Mouse (Mus musculus) MEL (cell line): Measurements from ENCODE around the gene Hipk4.

ENCODE experiments used
- CTCF ChIP-seq, 3 experiments: IDR thresholded peaks in 2 of 3; conservative IDR thresholded peaks in 1 of 3; 2 replicates each; pipeline ENCODE4 v1.5.1; 2011 to 2012; ENCODE audit warnings: low read length in 3 of 3, low read depth in 2 of 3, mild to moderate bottlenecking in 2 of 3, improper control_type of control experiment in 1 of 3, inconsistent platforms in 1 of 3, mixed read lengths in 1 of 3, moderate library complexity in 1 of 3; ENCODE audit not compliant: control insufficient read depth in 1 of 3, insufficient read depth in 1 of 3, poor library complexity in 1 of 3, severe bottlenecking in 1 of 3
- EP300 ChIP-seq, 2 experiments: IDR thresholded peaks; 2 replicates each; pipeline ENCODE4 v1.6.1; 2011; ENCODE audit warnings: improper control_type of control experiment in 2 of 2, low read length in 2 of 2, low read depth in 1 of 2, mild to moderate bottlenecking in 1 of 2
- ETS1 ChIP-seq: IDR thresholded peaks from 2 replicates; pipeline ENCODE4 v1.6.1; 2012; ENCODE audit warnings: low read depth, mild to moderate bottlenecking, inconsistent platforms, low read length, improper control_type of control experiment, moderate library complexity
- MAFK ChIP-seq: IDR thresholded peaks from 2 replicates; pipeline ENCODE4 v1.6.1; 2011; ENCODE audit warnings: low read depth, mild to moderate bottlenecking, low read length, improper control_type of control experiment, borderline replicate concordance
- MEF2A ChIP-seq: IDR thresholded peaks from 2 replicates; pipeline ENCODE4 v1.6.1; 2014; ENCODE audit warnings: low read depth, mild to moderate bottlenecking, inconsistent platforms, low read length, improper control_type of control experiment; ENCODE audit not compliant: poor library complexity, insufficient replicate concordance, severe bottlenecking; ENCODE audit errors: extremely low read depth
- MXI1 ChIP-seq: IDR thresholded peaks from 2 replicates; pipeline ENCODE4 v1.6.1; 2011; ENCODE audit warnings: mild to moderate bottlenecking, low read depth, low read length, improper control_type of control experiment
- POLR2A ChIP-seq, 2 experiments: IDR thresholded peaks; 2 replicates each; pipeline ENCODE4 v1.6.1; 2011 to 2012; ENCODE audit warnings: low read length in 2 of 2, mild to moderate bottlenecking in 2 of 2, control low read depth in 1 of 2, improper control_type of control experiment in 1 of 2, low read depth in 1 of 2, moderate library complexity in 1 of 2; ENCODE audit not compliant: control insufficient read depth in 1 of 2, insufficient read depth in 1 of 2, poor library complexity in 1 of 2
- POLR2AphosphoS2 ChIP-seq: IDR thresholded peaks from 2 replicates; pipeline ENCODE4 v1.6.1; 2011; ENCODE audit warnings: low read length, improper control_type of control experiment
- POLR2AphosphoS5 ChIP-seq: IDR thresholded peaks from 2 replicates; pipeline ENCODE4 v1.6.1; 2012; ENCODE audit warnings: low read depth, borderline replicate concordance, mild to moderate bottlenecking, inconsistent platforms, low read length, moderate library complexity, mixed read lengths
- TBP ChIP-seq: IDR thresholded peaks from 2 replicates; pipeline ENCODE4 v1.8.0; 2011; ENCODE audit warnings: low read depth, low read length, improper control_type of control experiment
- UBTF ChIP-seq: IDR thresholded peaks from 2 replicates; pipeline ENCODE4 v1.6.1; 2012; ENCODE audit warnings: low read depth, mild to moderate bottlenecking, inconsistent platforms, low read length, improper control_type of control experiment, moderate library complexity, borderline replicate concordance; ENCODE audit not compliant: insufficient read depth
- USF1 ChIP-seq: IDR thresholded peaks from 2 replicates; pipeline ENCODE4 v1.6.1; 2014; ENCODE audit warnings: low read depth, mild to moderate bottlenecking, inconsistent platforms, low read length, improper control_type of control experiment, moderate library complexity
- USF2 ChIP-seq, 2 experiments: IDR thresholded peaks; 2 replicates each; pipeline ENCODE4 v1.6.1; 2011 to 2012; ENCODE audit warnings: improper control_type of control experiment in 2 of 2, low read length in 2 of 2, borderline replicate concordance in 1 of 2, inconsistent platforms in 1 of 2, low read depth in 1 of 2, mild to moderate bottlenecking in 1 of 2; ENCODE audit not compliant: insufficient read depth in 1 of 2
- ZC3H11A ChIP-seq: IDR thresholded peaks from 2 replicates; pipeline ENCODE4 v1.6.1; 2012; ENCODE audit warnings: low read depth, mild to moderate bottlenecking, inconsistent platforms, low read length, improper control_type of control experiment

DNA sequence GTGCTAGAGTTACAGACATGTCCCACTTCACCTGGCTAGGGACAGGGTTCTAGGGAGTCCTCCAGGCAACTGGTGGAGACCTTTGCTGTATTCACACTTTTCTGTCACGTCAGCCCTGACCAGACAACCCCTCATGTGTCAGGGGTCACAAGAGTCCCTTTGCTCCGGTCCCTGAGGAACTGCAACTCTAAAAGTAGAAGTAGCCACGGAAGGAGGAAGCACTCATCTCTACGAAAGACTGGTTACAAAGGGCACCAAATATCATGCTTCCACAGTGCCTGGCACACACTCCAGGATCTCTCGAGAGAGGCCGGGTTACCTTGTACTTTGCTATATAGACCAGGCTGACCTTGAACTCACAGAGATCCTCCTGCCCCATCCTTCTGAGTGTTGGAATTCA is 13.6 kb downstream of the Hipk4 start:
- TF ChIP-seq CTCF (IDR thresholded peaks at IDR 0.05 in 2 of 3, conservative IDR thresholded peaks at IDR 0.05 in 1 of 3; ENCODE audit: control insufficient read depth in 1 of 3, insufficient read depth in 1 of 3, low read depth in 2 of 3, low read length in 3 of 3, poor library complexity in 1 of 3, severe bottlenecking in 1 of 3) (no peak), POLR2A (IDR thresholded peaks at IDR 0.05; ENCODE audit: control insufficient read depth in 1 of 2, insufficient read depth in 1 of 2, low read depth in 1 of 2, low read length in 2 of 2, poor library complexity in 1 of 2) (no peak), EP300 (IDR thresholded peaks at IDR 0.05; ENCODE audit: low read depth in 1 of 2, low read length in 2 of 2) (no peak), TBP (no peak), USF2 (IDR thresholded peaks at IDR 0.05; ENCODE audit: borderline replicate concordance in 1 of 2, insufficient read depth in 1 of 2, low read depth in 1 of 2, low read length in 2 of 2) (no peak), MXI1 (no peak), USF1 (no peak), POLR2AphosphoS2 (no peak), MEF2A (no peak), UBTF (no peak), POLR2AphosphoS5 (no peak), MAFK (no peak), ZC3H11A (no peak), ETS1 (no peak)
